Mouse (Mus musculus) left cerebral cortex, postnatal 4 days (tissue): ENCODE data around the gene Tnrc6b. TPM values are rescaled to one million over a fixed set of nuclear protein-coding genes. Genes with fewer than 3 reads are reported as not detected.
A peak's percentile ranks its signal among the peaks of the same experiment; 100 is the strongest.

Source experiments
- DNase-seq: peaks from one replicate; pipeline ENCODE4 v3.0.0-alpha.2; 2022
- intact Hi-C: fragments of 180-260 bp; cut with DNase I; formaldehyde crosslinking; loops from one replicate; pipeline ENCODE4 v1.15.1; 2025
- total RNA-seq, 2 experiments: library from RNA; stranded (reverse); gene quantifications; 2 replicates each; pipeline ENCODE4 v1.2.3; 2021

Gene Tnrc6b
- total RNA-seq, 2 experiments from 2014 or later = 145 to 146 TPM

- no peak for DNase-seq
- intact Hi-C loops = no loop called here
Measured at GRCm38 (mm10) chr15:80780154-80780751, 69.1 kb downstream of the Tnrc6b start.

- intact Hi-C loops = no loop called here
- no peak for DNase-seq
Measured at GRCm38 (mm10) chr15:80781218-80781806, 70.2 kb downstream of the Tnrc6b start.

- intact Hi-C loops = no loop called here
Measured at GRCm38 (mm10) chr15:80784553-80784971, 73.4 kb downstream of the Tnrc6b start.

GRCm38 (mm10) chr15:80785699-80786098 is 74.6 kb downstream of the Tnrc6b start:
- intact Hi-C loops = no loop called here
- DNase-seq = no peak

More at GRCm38 (mm10) chr15:80784553-80784971, 73.4 kb downstream of the Tnrc6b start:
- DNase-seq = no peak

GRCm38 (mm10) chr15:80787746-80788145 is 76.6 kb downstream of the Tnrc6b start:
- DNase-seq = no peak
- intact Hi-C loops = no loop called here

GRCm38 (mm10) chr15:80792556-80792955 is 81.4 kb downstream of the Tnrc6b start:
- intact Hi-C loops = no loop called here

GRCm38 (mm10) chr15:80795076-80795475 is 84.0 kb downstream of the Tnrc6b start:
- intact Hi-C loops = loop anchor here (5.0 kb wide), 1 partner anchor 83 kb away; the partner anchor contains the start of gene Tnrc6b

More at GRCm38 (mm10) chr15:80792556-80792955, 81.4 kb downstream of the Tnrc6b start:
- no peak for DNase-seq

GRCm38 (mm10) chr15:80797757-80798156 is 86.6 kb downstream of the Tnrc6b start:
- intact Hi-C loops = loop anchor here (5.0 kb wide), 1 partner anchor 85 kb away; the partner anchor contains the start of gene Tnrc6b
- DNase-seq = no peak

More at GRCm38 (mm10) chr15:80795076-80795475, 84.0 kb downstream of the Tnrc6b start:
- no peak for DNase-seq

- intact Hi-C loops = loop anchor here (5.0 kb wide), 1 partner anchor 86 kb away; the partner anchor contains the start of gene Tnrc6b
- DNase-seq = peak; percentile 89
Measured at GRCm38 (mm10) chr15:80798367-80799073, 87.4 kb downstream of the Tnrc6b start.

GRCm38 (mm10) chr15:80799074-80799633 is 88.0 kb downstream of the Tnrc6b start:
- intact Hi-C loops = loop anchor here (5.0 kb wide), 1 partner anchor 87 kb away; the partner anchor contains the start of gene Tnrc6b
- peak; percentile 35 for DNase-seq

- DNase-seq = peak; percentile 60
- intact Hi-C loops = loop anchor here (5.0 kb wide), 1 partner anchor 87 kb away; the partner anchor contains the start of gene Tnrc6b
Measured at GRCm38 (mm10) chr15:80799634-80800137, 88.6 kb downstream of the Tnrc6b start.

GRCm38 (mm10) chr15:80800201-80800600 is 89.1 kb downstream of the Tnrc6b start:
- DNase-seq = no peak
- intact Hi-C loops = no loop called here

- no peak for DNase-seq
- intact Hi-C loops = no loop called here
Measured at GRCm38 (mm10) chr15:80800765-80801164, 89.7 kb downstream of the Tnrc6b start.

- intact Hi-C loops = no loop called here
- no peak for DNase-seq
Measured at GRCm38 (mm10) chr15:80801597-80801996, 90.5 kb downstream of the Tnrc6b start.

GRCm38 (mm10) chr15:80807162-80807561 is 96.0 kb downstream of the Tnrc6b start:
- intact Hi-C loops = no loop called here
- no peak for DNase-seq

GRCm38 (mm10) chr15:80810226-80810625 is 99.1 kb downstream of the Tnrc6b start:
- DNase-seq = no peak
- intact Hi-C loops = no loop called here

GRCm38 (mm10) chr15:80812840-80813239 is 101.7 kb downstream of the Tnrc6b start:
- intact Hi-C loops = no loop called here
- DNase-seq = no peak

- intact Hi-C loops = no loop called here
- DNase-seq = no peak
Measured at GRCm38 (mm10) chr15:80814792-80815191, 103.7 kb downstream of the Tnrc6b start.

- no peak for DNase-seq
- intact Hi-C loops = no loop called here
Measured at GRCm38 (mm10) chr15:80822276-80822675, 111.2 kb downstream of the Tnrc6b start.

GRCm38 (mm10) chr15:80831170-80831569 is 120.1 kb downstream of the Tnrc6b start:
- DNase-seq = no peak
- intact Hi-C loops = no loop called here

GRCm38 (mm10) chr15:80832808-80833207 is 121.7 kb downstream of the Tnrc6b start:
- intact Hi-C loops = no loop called here
- no peak for DNase-seq
